Mouse (Mus musculus) heart, adult 2 months (tissue): ENCODE data around the gene Pnpo. TPM values are rescaled to one million over a fixed set of nuclear protein-coding genes. Genes with fewer than 3 reads are reported as not detected.

Source experiments
- DNase-seq, 2 experiments: peaks; one replicate each; pipeline ENCODE4 v3.0.0; 2021
- H3K27ac ChIP-seq: fragments of 200-600 bp; 2 replicates; pipeline ENCODE4 v1.8.1; 2022
- H3K27me3 ChIP-seq: fragments of 200-500 bp; 2 replicates; pipeline ENCODE4 v1.6.1; 2012; ENCODE audit warnings: mild to moderate bottlenecking, low read length, inconsistent platforms, mixed read lengths; ENCODE audit not compliant: control insufficient read depth, insufficient read depth
- H3K36me3 ChIP-seq: fragments of 200-500 bp; 2 replicates; pipeline ENCODE4 v1.6.1; 2012; ENCODE audit warnings: low read length, inconsistent platforms; ENCODE audit not compliant: control insufficient read depth, insufficient read depth
- H3K4me1 ChIP-seq: fragments of 200-500 bp; 2 replicates; pipeline ENCODE4 v1.6.1; 2011; ENCODE audit warnings: low read length; ENCODE audit not compliant: control insufficient read depth, insufficient read depth
- H3K4me3 ChIP-seq: fragments of 200-600 bp; 2 replicates; pipeline ENCODE4 v1.8.1; 2022
- H3K79me2 ChIP-seq: fragments of 200-500 bp; replicated peaks from 2 replicates; pipeline ENCODE4 v1.6.1; 2012; ENCODE audit warnings: mild to moderate bottlenecking, inconsistent platforms, low read length, moderate library complexity, mixed read lengths; ENCODE audit not compliant: control insufficient read depth, insufficient read depth
- H3K9ac ChIP-seq: fragments of 200-500 bp; 2 replicates; pipeline ENCODE4 v1.6.1; 2012; ENCODE audit warnings: low read depth, mild to moderate bottlenecking, control low read depth, inconsistent platforms, low read length, mixed read lengths
- CTCF ChIP-seq: fragments of 200-600 bp; IDR thresholded peaks from 2 replicates; pipeline ENCODE4 v1.8.1; 2022; ENCODE audit warnings: antibody characterized with exemption, mild to moderate bottlenecking, moderate library complexity
- EP300 ChIP-seq: fragments of 200-500 bp; IDR thresholded peaks from 2 replicates; pipeline ENCODE4 v1.6.1; 2011; ENCODE audit warnings: low read depth, low read length, control low read depth; ENCODE audit not compliant: insufficient read depth
- POLR2A ChIP-seq: fragments of 200-500 bp; IDR thresholded peaks from 2 replicates; pipeline ENCODE4 v1.6.1; 2011; ENCODE audit warnings: mild to moderate bottlenecking, low read depth, low read length, control low read depth; ENCODE audit not compliant: insufficient read depth
- WGBS: fragments of 180-500 bp; shearing (Covaris S2); methylation state at CpG from one replicate; pipeline ENCODE4 v1.1.7; 2018; 5-methylcytosine and 5-hydroxymethylcytosine counted together
- intact Hi-C: fragments of 180-260 bp; cut with DNase I; formaldehyde crosslinking; loops from one replicate; pipeline ENCODE4 v1.15.1; 2025
- polyA plus RNA-seq: library from polyadenylated mRNA; depleted of rRNA; stranded (reverse); fragments of >200 nt; gene quantifications from 2 replicates; pipeline ENCODE4 v1.2.3, GENCODE M21; 2012
- total RNA-seq, 2 experiments: library from RNA; stranded (reverse); gene quantifications; 2 replicates each; pipeline ENCODE4 v1.2.3; 2021

Pnpo gene
- total and polyA plus RNA-seq, 3 experiments, result 12.9 to 22.0 (median 13.0) TPM

DNA sequence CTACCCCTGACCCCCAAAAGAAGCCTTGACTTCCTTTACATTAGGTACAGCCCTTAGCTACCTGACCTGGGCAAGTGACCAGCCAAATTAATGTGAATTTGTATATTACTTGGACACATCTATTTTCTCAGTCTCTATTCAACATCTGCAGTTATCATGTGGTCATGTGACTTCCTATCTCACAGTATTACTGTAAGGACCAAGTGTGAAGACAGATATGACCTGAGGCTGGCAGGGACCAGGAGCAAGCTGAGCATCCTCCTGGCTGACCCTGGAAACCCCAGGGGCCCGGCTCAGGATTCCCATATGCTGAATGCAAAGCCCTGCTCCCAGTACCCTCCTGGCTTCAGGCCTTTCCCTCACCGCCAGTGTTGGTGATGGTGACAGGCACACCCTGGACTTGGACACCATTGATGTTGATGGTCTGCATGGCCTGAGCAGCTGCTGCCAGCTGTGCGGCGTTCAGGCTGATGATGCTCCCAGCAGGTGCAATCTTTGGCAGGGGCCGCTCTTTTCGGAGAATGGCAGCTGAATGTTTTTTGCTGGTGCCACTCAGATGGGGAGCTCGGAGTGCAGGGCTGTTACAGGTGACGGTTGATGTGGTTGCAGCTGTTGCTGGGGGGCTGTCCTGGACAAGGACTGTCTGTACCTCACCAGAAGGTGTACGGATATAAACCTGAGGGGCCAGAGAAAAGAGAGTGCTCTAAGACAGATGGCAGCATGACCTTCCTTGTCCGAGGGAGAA, 13.4 kb upstream of the Pnpo start:
- H3K9ac ChIP-seq, result no peak overlapping the region
- WGBS, result 89% methylated on average over 10 of the region's 10 CpGs
- intact Hi-C loops, result no loop called here
- no peaks in the 10 kb centered on the region for H3K36me3 ChIP-seq
- no peaks in the 10 kb centered on the region for H3K79me2 ChIP-seq
- DNase-seq, result no peak
- no peak overlapping the region for H3K4me3 ChIP-seq
- H3K27ac ChIP-seq, result no peak overlapping the region
- TF ChIP-seq POLR2A, result no peak
- TF ChIP-seq EP300, result no peak
- TF ChIP-seq CTCF, result no peak
- H3K4me1 ChIP-seq, result no peaks in the 10 kb centered on the region
- H3K27me3 ChIP-seq, result no peaks in the 10 kb centered on the region

DNA sequence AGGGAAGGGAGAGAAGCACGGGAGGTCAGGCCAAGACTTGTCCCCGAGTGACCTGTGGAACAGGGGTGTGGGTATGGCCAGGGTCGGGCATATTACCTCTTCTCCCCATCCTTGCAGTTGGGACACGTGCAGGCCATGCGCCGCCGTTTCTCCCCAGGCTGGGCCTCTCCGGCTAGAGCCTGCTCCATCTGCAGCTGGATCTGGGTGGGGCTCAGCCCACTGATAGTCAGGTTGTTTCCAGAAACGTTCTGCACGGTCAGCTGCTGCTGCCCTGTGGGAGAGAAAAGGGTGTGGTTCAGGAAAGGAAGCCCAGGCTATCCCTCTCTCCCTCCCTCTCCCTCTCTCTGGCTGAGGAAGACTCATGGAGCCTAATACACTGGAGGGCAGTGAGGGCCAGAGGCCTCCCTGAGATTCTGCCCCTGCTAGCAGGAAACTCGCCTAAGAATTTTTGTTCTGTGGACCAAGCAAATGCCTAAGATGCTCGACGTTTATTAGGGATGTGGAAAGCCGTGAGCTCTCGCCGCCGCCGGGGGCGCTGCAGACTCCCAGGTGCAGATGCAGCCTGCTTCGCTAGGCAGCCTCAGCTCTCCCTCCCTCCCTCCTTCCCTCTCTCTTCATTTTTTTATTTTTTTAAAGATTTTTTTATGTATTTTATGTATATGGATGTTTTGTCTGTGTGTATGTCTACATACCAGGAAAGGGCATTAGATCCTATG, 12.4 kb upstream of the Pnpo start:
- Histone ChIP-seq H3K4me1 (no peaks in the 10 kb centered on the region), H3K79me2 (no peaks in the 10 kb centered on the region), H3K36me3 (no peaks in the 10 kb centered on the region), H3K9ac (no peak overlapping the region), H3K4me3 (no peak overlapping the region), H3K27me3 (no peaks in the 10 kb centered on the region), H3K27ac (no peak overlapping the region)
- TF ChIP-seq CTCF (peak; percentile 56), EP300 (no peak)
- peak in 1 of 2 experiments; percentile 34 for DNase-seq
- intact Hi-C loops, result no loop called here
- 67% methylated on average over 20 of the region's 20 CpGs for WGBS

GRCm38 (mm10) chr11:96955094-96955493, 11.3 kb upstream of the Pnpo start:
- intact Hi-C loops, result no loop called here
- TF ChIP-seq CTCF, result no peak
- TF ChIP-seq POLR2A, result no peak
- no peak for TF ChIP-seq EP300
- DNase-seq, result no peak
- WGBS, result 88% methylated on average over 4 of the region's 4 CpGs
- H3K27ac ChIP-seq, result no peak overlapping the region
- no peak overlapping the region for H3K9ac ChIP-seq
- H3K27me3 ChIP-seq, result no peaks in the 10 kb centered on the region
- no peak overlapping the region for H3K4me3 ChIP-seq
- no peaks in the 10 kb centered on the region for H3K36me3 ChIP-seq
- H3K79me2 ChIP-seq, result no peaks in the 10 kb centered on the region
- H3K4me1 ChIP-seq, result no peaks in the 10 kb centered on the region

- TF ChIP-seq CTCF, result no peak
- no peak for TF ChIP-seq EP300
- TF ChIP-seq POLR2A, result no peak
- Histone ChIP-seq H3K79me2 (no peaks in the 10 kb centered on the region), H3K9ac (no peak overlapping the region), H3K4me3 (no peak overlapping the region), H3K27ac (no peak overlapping the region), H3K27me3 (no peaks in the 10 kb centered on the region), H3K4me1 (no peaks in the 10 kb centered on the region), H3K36me3 (no peaks in the 10 kb centered on the region)
- DNase-seq, result no peak
- intact Hi-C loops, result no loop called here
- 53% methylated on average over 6 of the region's 6 CpGs for WGBS
Observed at GRCm38 (mm10) chr11:96952896-96953295, 9.1 kb upstream of the Pnpo start.

DNA sequence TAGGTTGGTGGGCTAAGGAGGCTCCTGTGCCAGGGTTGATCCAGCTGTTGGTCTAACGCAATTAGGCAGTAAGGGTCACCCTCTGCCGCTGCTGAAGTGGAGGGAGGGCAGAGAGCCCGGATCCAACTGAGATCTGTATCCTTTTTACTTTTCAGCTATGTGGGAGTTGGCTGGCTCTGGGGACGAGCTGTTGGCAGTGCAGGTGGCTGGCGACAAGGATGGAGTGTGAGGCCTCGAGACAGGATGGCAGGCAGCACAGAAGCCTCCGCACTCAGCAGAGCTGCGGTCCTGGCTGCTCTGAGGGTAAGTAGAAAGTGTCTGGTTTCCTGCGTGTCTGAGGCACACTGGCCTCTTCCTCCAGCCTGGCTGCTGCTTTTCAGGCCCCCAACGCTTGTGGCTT, 8.6 kb upstream of the Pnpo start:
- Histone ChIP-seq H3K4me3 (no peak overlapping the region), H3K4me1 (no peaks in the 10 kb centered on the region), H3K27ac (no peak overlapping the region), H3K27me3 (no peaks in the 10 kb centered on the region), H3K36me3 (no peaks in the 10 kb centered on the region), H3K79me2 (no peaks in the 10 kb centered on the region), H3K9ac (no peak overlapping the region)
- intact Hi-C loops, result no loop called here
- TF ChIP-seq CTCF, result no peak
- TF ChIP-seq EP300, result no peak
- no peak for TF ChIP-seq POLR2A
- DNase-seq, result no peak
- WGBS, result 79% methylated on average over 10 of the region's 10 CpGs

GRCm38 (mm10) chr11:96950767-96951166, 7.0 kb upstream of the Pnpo start:
- Histone ChIP-seq H3K4me3 (no peak overlapping the region), H3K27me3 (no peaks in the 10 kb centered on the region), H3K27ac (no peak overlapping the region), H3K4me1 (no peaks in the 10 kb centered on the region), H3K79me2 (no peaks in the 10 kb centered on the region), H3K36me3 (no peaks in the 10 kb centered on the region), H3K9ac (no peak overlapping the region)
- WGBS, result 94% methylated on average over 3 of the region's 3 CpGs
- TF ChIP-seq EP300 (no peak), POLR2A (no peak), CTCF (peak; percentile 48)
- intact Hi-C loops, result no loop called here
- DNase-seq, result no peak
